Mouse (Mus musculus): ENCODE measurements around the gene Lkaaear1. TPM values are rescaled to one million over a fixed set of nuclear protein-coding genes. Genes with fewer than 3 reads are reported as not detected.

Gene Lkaaear1
- polyA plus RNA-seq, 1 experiment from 2014 or later = not detected

GRCm38 (mm10) chr2:181695776-181696175 lies 2.5 kb downstream of the Lkaaear1 start:
- Histone ChIP-seq H3K4me1 (peaks cover 14% of the 10 kb centered on the region), H3K9me3 (no peaks in the 10 kb centered on the region), H3K4me2 (replicated peaks) (no peak overlapping the region), H3K27me3 (no peaks in the 10 kb centered on the region), H3K4me3 (no peak overlapping the region), H3K27ac (no peak overlapping the region), H3K36me3 (0 out of 2 replicates have a peak, but pooled peaks cover 2% of the 10 kb centered on the region), H3K9ac (no peak overlapping the region)
- ATAC-seq (ENCODE audit: insufficient number of reproducible peaks, insufficient read depth, low FRiP score, low TSS enrichment) = no peak
- 83% methylated on average over 1 of the region's 1 CpGs for WGBS

GRCm38 (mm10) chr2:181694581-181694980 lies 3.7 kb downstream of the Lkaaear1 start:
- Histone ChIP-seq H3K4me2 (replicated peaks) (peak overlapping the region; percentile 92), H3K4me1 (peaks cover 14% of the 10 kb centered on the region), H3K36me3 (peaks cover 10% of the 10 kb centered on the region; the same call in 1 of the 2 replicates), H3K4me3 (peak overlapping the region; percentile 69), H3K9me3 (no peaks in the 10 kb centered on the region), H3K9ac (no peak overlapping the region), H3K27me3 (no peaks in the 10 kb centered on the region), H3K27ac (peak overlapping the region; percentile 55; the same call in 1 of the 2 replicates)
- no peak for ATAC-seq (ENCODE audit: insufficient number of reproducible peaks, insufficient read depth, low FRiP score, low TSS enrichment)
- whole genome bisulfite sequencing = 88% methylated on average over 3 of the region's 3 CpGs

GRCm38 (mm10) chr2:181693339-181694280 lies 4.6 kb downstream of the Lkaaear1 start, which contains the start of gene Rgs19:
TSS of gene Rgs19 (minus strand) at chr2:181693977.
- peak within 1 kb of the TSS; percentile 92 for H3K4me2 ChIP-seq (replicated peaks)
- H3K9me3 ChIP-seq = no peaks in the 10 kb centered on the region
- under 1% methylated on average over 74 of the region's 75 CpGs for WGBS
- H3K9ac ChIP-seq = peak within 1 kb of the TSS; percentile 74
- H3K27ac ChIP-seq = peak within 1 kb of the TSS; percentile 55
- ATAC-seq (ENCODE audit: insufficient number of reproducible peaks, insufficient read depth, low FRiP score, low TSS enrichment) = peak; percentile 82
- H3K27me3 ChIP-seq = no peaks in the 10 kb centered on the region
- H3K36me3 ChIP-seq = peaks cover 19% of the 10 kb centered on the region
- peaks cover 14% of the 10 kb centered on the region for H3K4me1 ChIP-seq
- peak within 1 kb of the TSS; percentile 69 for H3K4me3 ChIP-seq

- no peak for ATAC-seq (ENCODE audit: insufficient number of reproducible peaks, insufficient read depth, low FRiP score, low TSS enrichment)
- Histone ChIP-seq H3K9ac (no peak overlapping the region), H3K27me3 (no peaks in the 10 kb centered on the region), H3K4me2 (replicated peaks) (peak overlapping the region; percentile 92; the same call in 1 of the 2 replicates), H3K27ac (no peak overlapping the region), H3K4me1 (peaks cover 14% of the 10 kb centered on the region), H3K36me3 (peaks cover 31% of the 10 kb centered on the region), H3K4me3 (peak overlapping the region; percentile 69), H3K9me3 (no peaks in the 10 kb centered on the region)
- 86% methylated on average over 3 of the region's 3 CpGs for WGBS
These were observed 5.9 kb downstream of the Lkaaear1 start for GRCm38 (mm10) chr2:181692304-181692703.

GRCm38 (mm10) chr2:181691571-181691970 lies 6.7 kb downstream of the Lkaaear1 start:
- Histone ChIP-seq H3K4me3 (no peak overlapping the region), H3K4me1 (peaks cover 14% of the 10 kb centered on the region), H3K4me2 (replicated peaks) (0 out of 2 replicates have a peak overlapping the region, but pooled peaks have one; percentile 3), H3K9me3 (no peaks in the 10 kb centered on the region), H3K9ac (peak overlapping the region; percentile 7; the same call in 1 of the 2 replicates), H3K27me3 (no peaks in the 10 kb centered on the region), H3K36me3 (peaks cover 38% of the 10 kb centered on the region), H3K27ac (no peak overlapping the region)
- 88% methylated on average over 4 of the region's 4 CpGs for WGBS
- no peak for ATAC-seq (ENCODE audit: insufficient number of reproducible peaks, insufficient read depth, low FRiP score, low TSS enrichment)

- no peaks in the 10 kb centered on the region for H3K27me3 ChIP-seq
- H3K9ac ChIP-seq = no peak overlapping the region
- 87% methylated on average over 6 of the region's 6 CpGs for WGBS
- peaks cover 43% of the 10 kb centered on the region for H3K36me3 ChIP-seq
- ATAC-seq (ENCODE audit: insufficient number of reproducible peaks, insufficient read depth, low FRiP score, low TSS enrichment) = no peak
- no peak overlapping the region for H3K4me3 ChIP-seq
- H3K4me1 ChIP-seq = peaks cover 14% of the 10 kb centered on the region
- no peaks in the 10 kb centered on the region for H3K9me3 ChIP-seq
- H3K4me2 ChIP-seq (replicated peaks) = no peak overlapping the region
- H3K27ac ChIP-seq = no peak overlapping the region
These were observed 7.2 kb downstream of the Lkaaear1 start for GRCm38 (mm10) chr2:181691083-181691482.

- WGBS = 92% methylated on average over 10 of the region's 10 CpGs
- H3K9ac ChIP-seq = no peak overlapping the region
- no peak overlapping the region for H3K27ac ChIP-seq
- no peaks in the 10 kb centered on the region for H3K27me3 ChIP-seq
- H3K4me3 ChIP-seq = no peak overlapping the region
- H3K4me2 ChIP-seq (replicated peaks) = no peak overlapping the region
- H3K36me3 ChIP-seq = peaks cover 45% of the 10 kb centered on the region
- ATAC-seq (ENCODE audit: insufficient number of reproducible peaks, insufficient read depth, low FRiP score, low TSS enrichment) = no peak
- peaks cover 14% of the 10 kb centered on the region for H3K4me1 ChIP-seq
- no peaks in the 10 kb centered on the region for H3K9me3 ChIP-seq
These were observed 8.6 kb downstream of the Lkaaear1 start for GRCm38 (mm10) chr2:181689466-181690160.

- WGBS = 93% methylated on average over 8 of the region's 8 CpGs
- no peak for ATAC-seq (ENCODE audit: insufficient number of reproducible peaks, insufficient read depth, low FRiP score, low TSS enrichment)
- H3K27ac ChIP-seq = no peak overlapping the region
- no peaks in the 10 kb centered on the region for H3K9me3 ChIP-seq
- H3K4me2 ChIP-seq (replicated peaks) = no peak overlapping the region
- no peaks in the 10 kb centered on the region for H3K27me3 ChIP-seq
- no peak overlapping the region for H3K9ac ChIP-seq
- no peak overlapping the region for H3K4me3 ChIP-seq
- peaks cover 48% of the 10 kb centered on the region for H3K36me3 ChIP-seq
- H3K4me1 ChIP-seq = peaks cover 2% of the 10 kb centered on the region
These were observed 10.7 kb downstream of the Lkaaear1 start for GRCm38 (mm10) chr2:181687586-181687985.

- H3K36me3 ChIP-seq = peaks cover 45% of the 10 kb centered on the region
These were observed 12.6 kb downstream of the Lkaaear1 start for GRCm38 (mm10) chr2:181685686-181686085.

GRCm38 (mm10) chr2:181684713-181685112 lies 13.5 kb downstream of the Lkaaear1 start:
- H3K27ac ChIP-seq = no peak overlapping the region
- H3K27me3 ChIP-seq = no peaks in the 10 kb centered on the region
- 93% methylated on average over 1 of the region's 1 CpGs for WGBS
- no peak overlapping the region for H3K4me3 ChIP-seq
- H3K36me3 ChIP-seq = peaks cover 39% of the 10 kb centered on the region
- no peak for ATAC-seq (ENCODE audit: insufficient number of reproducible peaks, insufficient read depth, low FRiP score, low TSS enrichment)
- no peaks in the 10 kb centered on the region for H3K4me1 ChIP-seq
- no peaks in the 10 kb centered on the region for H3K9me3 ChIP-seq
- no peak overlapping the region for H3K9ac ChIP-seq
- H3K4me2 ChIP-seq (replicated peaks) = no peak overlapping the region

More at GRCm38 (mm10) chr2:181685686-181686085, 12.6 kb downstream of the Lkaaear1 start:
- no peaks in the 10 kb centered on the region for H3K4me1 ChIP-seq
- H3K4me3 ChIP-seq = no peak overlapping the region
- H3K4me2 ChIP-seq (replicated peaks) = no peak overlapping the region
- no peaks in the 10 kb centered on the region for H3K27me3 ChIP-seq
- no peaks in the 10 kb centered on the region for H3K9me3 ChIP-seq
- H3K27ac ChIP-seq = no peak overlapping the region
- no peak for ATAC-seq (ENCODE audit: insufficient number of reproducible peaks, insufficient read depth, low FRiP score, low TSS enrichment)
- 94% methylated on average over 4 of the region's 4 CpGs for WGBS
- H3K9ac ChIP-seq = no peak overlapping the region

- Histone ChIP-seq H3K9me3 (no peaks in the 10 kb centered on the region), H3K4me3 (no peak overlapping the region), H3K27ac (no peak overlapping the region), H3K4me2 (replicated peaks) (no peak overlapping the region), H3K9ac (no peak overlapping the region), H3K36me3 (peaks cover 27% of the 10 kb centered on the region), H3K4me1 (no peaks in the 10 kb centered on the region), H3K27me3 (no peaks in the 10 kb centered on the region)
- 70% methylated on average over 4 of the region's 4 CpGs for WGBS
- no peak for ATAC-seq (ENCODE audit: insufficient number of reproducible peaks, insufficient read depth, low FRiP score, low TSS enrichment)
These were observed 14.9 kb downstream of the Lkaaear1 start for GRCm38 (mm10) chr2:181683381-181683780.
